Mouse (Mus musculus): ENCODE results near the gene Rab3il1. TPM values are rescaled to one million over a fixed set of nuclear protein-coding genes. Genes with fewer than 3 reads are reported as not detected.
A peak's percentile ranks its signal among the peaks of the same experiment; 100 is the strongest.

The Rab3il1 gene
- polyA plus RNA-seq, 1 experiment = 66.0 TPM

- TF ChIP-seq POLR2A (IDR thresholded peaks at IDR 0.05; ENCODE audit: low read depth, low read length) (no peak), CTCF (conservative IDR thresholded peaks at IDR 0.05; ENCODE audit: insufficient read depth, insufficient read length, low read depth, low read length) (peak; percentile 52)
- peak; percentile 75 for DNase-seq
- 44% methylated on average over 5 of the region's 5 CpGs for WGBS
- H3K36me3 ChIP-seq (ENCODE audit: control insufficient read depth, insufficient read depth, low read length) = no peaks in the 10 kb centered on the region
- peak overlapping the region; percentile 26; the same call in 1 of the 2 replicates for H3K27ac ChIP-seq (ENCODE audit: insufficient read depth, low read depth, low read length)
- peaks cover 40% of the 10 kb centered on the region for H3K4me1 ChIP-seq (ENCODE audit: control insufficient read depth, insufficient read depth, low read length)
- no peaks in the 10 kb centered on the region for H3K27me3 ChIP-seq (replicated peaks; ENCODE audit: control insufficient read depth, insufficient read depth, low read length)
- no peak overlapping the region for H3K4me3 ChIP-seq (ENCODE audit: insufficient read depth, low read depth, low read length)
These were observed 21.2 kb downstream of the Rab3il1 start for GRCm38 (mm10) chr19:10022414-10023303.

- no peaks in the 10 kb centered on the region for H3K36me3 ChIP-seq (ENCODE audit: control insufficient read depth, insufficient read depth, low read length)
- WGBS = 48% methylated on average over 9 of the region's 9 CpGs
- no peak for TF ChIP-seq CTCF (conservative IDR thresholded peaks at IDR 0.05; ENCODE audit: insufficient read depth, insufficient read length, low read depth, low read length)
- no peak for TF ChIP-seq POLR2A (IDR thresholded peaks at IDR 0.05; ENCODE audit: low read depth, low read length)
- H3K27me3 ChIP-seq (replicated peaks; ENCODE audit: control insufficient read depth, insufficient read depth, low read length) = no peaks in the 10 kb centered on the region
- no peak overlapping the region for H3K4me3 ChIP-seq (ENCODE audit: insufficient read depth, low read depth, low read length)
- peak overlapping the region; percentile 26; the same call in 1 of the 2 replicates for H3K27ac ChIP-seq (ENCODE audit: insufficient read depth, low read depth, low read length)
- DNase-seq = no peak
- peaks cover 40% of the 10 kb centered on the region for H3K4me1 ChIP-seq (ENCODE audit: control insufficient read depth, insufficient read depth, low read length)
These were observed 21.9 kb downstream of the Rab3il1 start for GRCm38 (mm10) chr19:10023304-10023758.

GRCm38 (mm10) chr19:10025169-10025875 is 23.9 kb downstream of the Rab3il1 start:
- DNase-seq = peak; percentile 85
- WGBS = 10% methylated on average over 8 of the region's 8 CpGs
- H3K27ac ChIP-seq (ENCODE audit: insufficient read depth, low read depth, low read length) = peak overlapping the region; percentile 63

GRCm38 (mm10) chr19:10029746-10030145 is 28.3 kb downstream of the Rab3il1 start:
- Histone ChIP-seq H3K27me3 (replicated peaks; ENCODE audit: control insufficient read depth, insufficient read depth, low read length) (no peaks in the 10 kb centered on the region), H3K4me3 (ENCODE audit: insufficient read depth, low read depth, low read length) (no peak overlapping the region), H3K27ac (ENCODE audit: insufficient read depth, low read depth, low read length) (peak overlapping the region; percentile 79), H3K4me1 (ENCODE audit: control insufficient read depth, insufficient read depth, low read length) (peaks cover 36% of the 10 kb centered on the region), H3K36me3 (ENCODE audit: control insufficient read depth, insufficient read depth, low read length) (no peaks in the 10 kb centered on the region)
- peak; percentile 90 for DNase-seq
- 61% methylated on average over 2 of the region's 2 CpGs for WGBS
- TF ChIP-seq CTCF (conservative IDR thresholded peaks at IDR 0.05; ENCODE audit: insufficient read depth, insufficient read length, low read depth, low read length) (no peak), POLR2A (IDR thresholded peaks at IDR 0.05; ENCODE audit: low read depth, low read length) (no peak)

More at GRCm38 (mm10) chr19:10025169-10025875, 23.9 kb downstream of the Rab3il1 start:
- Histone ChIP-seq H3K27me3 (replicated peaks; ENCODE audit: control insufficient read depth, insufficient read depth, low read length) (no peaks in the 10 kb centered on the region), H3K36me3 (ENCODE audit: control insufficient read depth, insufficient read depth, low read length) (no peaks in the 10 kb centered on the region), H3K4me1 (ENCODE audit: control insufficient read depth, insufficient read depth, low read length) (peaks cover 44% of the 10 kb centered on the region), H3K4me3 (ENCODE audit: insufficient read depth, low read depth, low read length) (no peak overlapping the region)
- TF ChIP-seq POLR2A (IDR thresholded peaks at IDR 0.05; ENCODE audit: low read depth, low read length) (no peak), CTCF (conservative IDR thresholded peaks at IDR 0.05; ENCODE audit: insufficient read depth, insufficient read length, low read depth, low read length) (no peak)

GRCm38 (mm10) chr19:10033211-10033973 is 31.9 kb downstream of the Rab3il1 start:
- Histone ChIP-seq H3K4me1 (ENCODE audit: control insufficient read depth, insufficient read depth, low read length) (peaks cover 30% of the 10 kb centered on the region), H3K36me3 (ENCODE audit: control insufficient read depth, insufficient read depth, low read length) (no peaks in the 10 kb centered on the region), H3K27ac (ENCODE audit: insufficient read depth, low read depth, low read length) (no peak overlapping the region), H3K4me3 (ENCODE audit: insufficient read depth, low read depth, low read length) (no peak overlapping the region), H3K27me3 (replicated peaks; ENCODE audit: control insufficient read depth, insufficient read depth, low read length) (no peaks in the 10 kb centered on the region)
- TF ChIP-seq CTCF (conservative IDR thresholded peaks at IDR 0.05; ENCODE audit: insufficient read depth, insufficient read length, low read depth, low read length) (peak; percentile 85), POLR2A (IDR thresholded peaks at IDR 0.05; ENCODE audit: low read depth, low read length) (no peak)
- 26% methylated on average over 8 of the region's 8 CpGs for WGBS
- peak; percentile 79 for DNase-seq

GRCm38 (mm10) chr19:10034356-10034755 is 32.9 kb downstream of the Rab3il1 start:
- WGBS = 70% methylated on average over 5 of the region's 5 CpGs
- no peaks in the 10 kb centered on the region for H3K27me3 ChIP-seq (replicated peaks; ENCODE audit: control insufficient read depth, insufficient read depth, low read length)
- no peak overlapping the region for H3K4me3 ChIP-seq (ENCODE audit: insufficient read depth, low read depth, low read length)
- peaks cover 34% of the 10 kb centered on the region for H3K4me1 ChIP-seq (ENCODE audit: control insufficient read depth, insufficient read depth, low read length)
- DNase-seq = no peak
- TF ChIP-seq POLR2A (IDR thresholded peaks at IDR 0.05; ENCODE audit: low read depth, low read length) (no peak), CTCF (conservative IDR thresholded peaks at IDR 0.05; ENCODE audit: insufficient read depth, insufficient read length, low read depth, low read length) (no peak)
- no peak overlapping the region for H3K27ac ChIP-seq (ENCODE audit: insufficient read depth, low read depth, low read length)
- H3K36me3 ChIP-seq (ENCODE audit: control insufficient read depth, insufficient read depth, low read length) = no peaks in the 10 kb centered on the region
